Mouse (Mus musculus) heart, postnatal 0 days (tissue): ENCODE measurements around the gene Sap18b. TPM values are rescaled to one million over a fixed set of nuclear protein-coding genes. Genes with fewer than 3 reads are reported as not detected.
A peak's percentile ranks its signal among the peaks of the same experiment; 100 is the strongest.

Experiments used
- ATAC-seq: fragments of 200-750 bp; cut with Nextera tagmentation; 2 replicates; pipeline ENCODE4 v1.8.0; 2017; ENCODE audit warnings: low read depth, moderate number of reproducible peaks, moderate library complexity; ENCODE audit not compliant: insufficient read depth
- DNase-seq: peaks from one replicate; pipeline ENCODE4 v3.0.0-alpha.2; 2016; ENCODE audit warnings: low spot score
- H3K27ac ChIP-seq: fragments of 300-500 bp; sonication (generic); 2 replicates; pipeline ENCODE4 v1.5.1; 2014; ENCODE audit warnings: low read depth, mild to moderate bottlenecking
- H3K27me3 ChIP-seq: fragments of 300-500 bp; sonication (generic); 2 replicates; pipeline ENCODE4 v1.6.1; 2014; ENCODE audit warnings: low read length, mixed read lengths; ENCODE audit not compliant: control insufficient read depth, insufficient read depth
- H3K36me3 ChIP-seq: fragments of 300-500 bp; sonication (generic); replicated peaks from 2 replicates; pipeline ENCODE4 v1.6.1; 2014; ENCODE audit warnings: low read length, mixed read lengths; ENCODE audit not compliant: control insufficient read depth, insufficient read depth
- H3K4me1 ChIP-seq: fragments of 300-500 bp; sonication (generic); 2 replicates; pipeline ENCODE4 v1.6.1; 2014; ENCODE audit warnings: antibody characterized with exemption; ENCODE audit not compliant: control insufficient read depth, insufficient read depth
- H3K4me2 ChIP-seq: fragments of 300-500 bp; sonication (generic); 2 replicates; pipeline ENCODE4 v1.6.1; 2014; ENCODE audit warnings: low read depth, mild to moderate bottlenecking, low read length, moderate library complexity
- H3K4me3 ChIP-seq: fragments of 300-500 bp; sonication (generic); 2 replicates; pipeline ENCODE4 v1.5.1; 2014; ENCODE audit warnings: low read depth, low read length
- H3K9ac ChIP-seq: fragments of 300-500 bp; sonication (generic); replicated peaks from 2 replicates; pipeline ENCODE4 v1.6.1; 2014; ENCODE audit warnings: low read depth, low read length, mixed read lengths
- H3K9me3 ChIP-seq: fragments of 300-500 bp; sonication (generic); replicated peaks from 2 replicates; pipeline ENCODE4 v1.6.1; 2016; ENCODE audit warnings: low read length; ENCODE audit not compliant: control insufficient read depth
- CTCF ChIP-seq: IDR thresholded peaks from 2 replicates; pipeline ENCODE4 v1.5.1; 2016; ENCODE audit warnings: antibody characterized with exemption, control low read depth, low read depth
- EP300 ChIP-seq: IDR thresholded peaks from 2 replicates; pipeline ENCODE4 v1.6.1; 2016; ENCODE audit warnings: antibody characterized with exemption, low read depth
- WGBS: fragments of 180-500 bp; shearing (Covaris S2); extraction: QIAGEN DNeasy Blood & Tissue Kit; methylation state at CpG from one replicate; pipeline ENCODE4 v1.1.7; 2014; 5-methylcytosine and 5-hydroxymethylcytosine counted together
- polyA plus RNA-seq: library from polyadenylated mRNA; unstranded; fragments of >200 nt; fragmentation: Nextera tagmentation; extraction: Ambion mirVana; gene quantifications from 2 replicates; pipeline ENCODE4 v1.2.1, GENCODE M21; 2015
- total RNA-seq: library from RNA; depleted of rRNA; stranded (reverse); fragments of >200 nt; gene quantifications from 2 replicates; pipeline ENCODE4 v1.2.3, GENCODE M21; 2014; ENCODE audit warnings: low replicate concordance

Gene Sap18b
- total and polyA plus RNA-seq, 2 experiments from 2014 or later, result 65.9 to 283 TPM

GRCm38 (mm10) chr8:95810184-95810591 is 15.0 kb upstream of the Sap18b start:
- DNase-seq (peak; percentile 87), ATAC-seq (peak; percentile 21)
- H3K4me2 ChIP-seq, result peak overlapping the region; percentile 4; the same call in 1 of the 2 replicates
- 10% methylated on average over 3 of the region's 3 CpGs for WGBS
- H3K9me3 ChIP-seq, result no peaks in the 10 kb centered on the region
- no peaks in the 10 kb centered on the region for H3K27me3 ChIP-seq
- no peak overlapping the region for H3K9ac ChIP-seq
- H3K4me1 ChIP-seq, result peaks cover 37% of the 10 kb centered on the region
- H3K36me3 ChIP-seq, result no peaks in the 10 kb centered on the region
- H3K27ac ChIP-seq, result peak overlapping the region; percentile 93
- TF ChIP-seq CTCF, result no peak
- no peak for TF ChIP-seq EP300
- no peak overlapping the region for H3K4me3 ChIP-seq

GRCm38 (mm10) chr8:95816044-95816708 is 9.0 kb upstream of the Sap18b start:
- 47% methylated on average over 6 of the region's 6 CpGs for whole genome bisulfite sequencing
- H3K4me3 ChIP-seq, result no peak overlapping the region
- H3K27me3 ChIP-seq, result no peaks in the 10 kb centered on the region
- DNase-seq, result no peak
- no peak for ATAC-seq
- H3K27ac ChIP-seq, result no peak overlapping the region
- H3K9me3 ChIP-seq, result no peaks in the 10 kb centered on the region
- TF ChIP-seq EP300 (no peak), CTCF (no peak)
- H3K36me3 ChIP-seq, result no peaks in the 10 kb centered on the region
- no peak overlapping the region for H3K4me2 ChIP-seq
- no peak overlapping the region for H3K9ac ChIP-seq
- peaks cover 35% of the 10 kb centered on the region for H3K4me1 ChIP-seq

- 0 out of 2 replicates have a peak overlapping the region, but pooled peaks have one; percentile 4 for H3K9ac ChIP-seq
- 59% methylated on average over 3 of the region's 3 CpGs for WGBS
- H3K4me2 ChIP-seq, result peak overlapping the region; percentile 41
- H3K9me3 ChIP-seq, result no peaks in the 10 kb centered on the region
- peak overlapping the region; percentile 89 for H3K27ac ChIP-seq
- peaks cover 29% of the 10 kb centered on the region for H3K4me1 ChIP-seq
- ATAC-seq (no peak), DNase-seq (no peak)
- no peaks in the 10 kb centered on the region for H3K27me3 ChIP-seq
- no peak overlapping the region for H3K4me3 ChIP-seq
- TF ChIP-seq CTCF (no peak), EP300 (no peak)
- no peaks in the 10 kb centered on the region for H3K36me3 ChIP-seq
Observed at GRCm38 (mm10) chr8:95817597-95817996, 7.5 kb upstream of the Sap18b start.

GRCm38 (mm10) chr8:95818211-95818610 is 6.9 kb upstream of the Sap18b start:
- no peak for TF ChIP-seq CTCF
- TF ChIP-seq EP300, result no peak
- Histone ChIP-seq H3K36me3 (no peaks in the 10 kb centered on the region), H3K4me1 (peaks cover 29% of the 10 kb centered on the region), H3K4me2 (peak overlapping the region; percentile 41), H3K9ac (no peak overlapping the region), H3K27me3 (no peaks in the 10 kb centered on the region), H3K4me3 (no peak overlapping the region), H3K27ac (peak overlapping the region; percentile 89), H3K9me3 (no peaks in the 10 kb centered on the region)
- ATAC-seq, result peak; percentile 85
- peak; percentile 81 for DNase-seq
- WGBS, result 13% methylated on average over 1 of the region's 1 CpGs

GRCm38 (mm10) chr8:95821266-95821665 is 3.9 kb upstream of the Sap18b start:
- WGBS, result 81% methylated on average over 6 of the region's 6 CpGs
- H3K27me3 ChIP-seq, result no peaks in the 10 kb centered on the region
- no peak overlapping the region for H3K4me3 ChIP-seq
- no peak overlapping the region for H3K4me2 ChIP-seq
- no peak for TF ChIP-seq CTCF
- TF ChIP-seq EP300, result no peak
- ATAC-seq (no peak), DNase-seq (no peak)
- no peak overlapping the region for H3K27ac ChIP-seq
- H3K9ac ChIP-seq, result no peak overlapping the region
- H3K36me3 ChIP-seq, result no peaks in the 10 kb centered on the region
- H3K9me3 ChIP-seq, result no peaks in the 10 kb centered on the region
- H3K4me1 ChIP-seq, result peaks cover 26% of the 10 kb centered on the region

- DNase-seq (no peak), ATAC-seq (no peak)
- Histone ChIP-seq H3K27me3 (no peaks in the 10 kb centered on the region), H3K4me1 (peaks cover 18% of the 10 kb centered on the region), H3K4me2 (no peak overlapping the region), H3K9me3 (no peaks in the 10 kb centered on the region), H3K36me3 (no peaks in the 10 kb centered on the region), H3K9ac (no peak overlapping the region), H3K4me3 (no peak overlapping the region), H3K27ac (peak overlapping the region; percentile 38; the same call in 1 of the 2 replicates)
- 78% methylated on average over 5 of the region's 5 CpGs for WGBS
- TF ChIP-seq EP300 (no peak), CTCF (no peak)
Observed at GRCm38 (mm10) chr8:95822096-95822495, 3.0 kb upstream of the Sap18b start.
